Mouse (Mus musculus) gonadal fat pad, adult 2 months (tissue): Measurements from ENCODE around the gene Nfatc3. TPM values are rescaled to one million over a fixed set of nuclear protein-coding genes. Genes with fewer than 3 reads are reported as not detected.

Source experiments
- DNase-seq: peaks from one replicate; pipeline ENCODE4 v3.0.0-alpha.2; 2012; ENCODE audit warnings: low read depth
- polyA plus RNA-seq: library from polyadenylated mRNA; depleted of rRNA; stranded (reverse); fragments of >200 nt; gene quantifications from 2 replicates; pipeline ENCODE4 v1.2.3, GENCODE M21; 2012

Nfatc3 gene
- polyA plus RNA-seq, 1 experiment, result 26.6 TPM

DNA sequence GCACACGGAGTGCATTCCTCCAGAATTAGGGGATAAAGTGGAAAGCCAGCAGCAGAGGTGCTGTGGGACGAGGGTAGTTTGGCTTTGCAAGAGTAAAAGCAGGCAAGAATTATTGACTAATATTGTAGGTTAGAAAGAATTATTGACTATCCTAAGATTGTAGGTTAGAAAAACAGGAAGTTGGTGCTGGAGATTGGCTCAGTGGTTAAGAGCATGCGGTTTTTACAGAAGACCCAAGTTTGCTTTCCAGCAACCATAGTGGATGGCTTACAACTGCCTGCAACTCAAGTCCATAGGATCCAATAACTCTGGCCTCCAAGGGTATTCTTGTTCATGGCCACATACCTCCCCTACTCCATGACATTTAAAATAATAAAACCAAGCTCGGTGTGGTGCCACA lies 87.4 kb downstream of the Nfatc3 start:
- DNase-seq, result no peak

DNA sequence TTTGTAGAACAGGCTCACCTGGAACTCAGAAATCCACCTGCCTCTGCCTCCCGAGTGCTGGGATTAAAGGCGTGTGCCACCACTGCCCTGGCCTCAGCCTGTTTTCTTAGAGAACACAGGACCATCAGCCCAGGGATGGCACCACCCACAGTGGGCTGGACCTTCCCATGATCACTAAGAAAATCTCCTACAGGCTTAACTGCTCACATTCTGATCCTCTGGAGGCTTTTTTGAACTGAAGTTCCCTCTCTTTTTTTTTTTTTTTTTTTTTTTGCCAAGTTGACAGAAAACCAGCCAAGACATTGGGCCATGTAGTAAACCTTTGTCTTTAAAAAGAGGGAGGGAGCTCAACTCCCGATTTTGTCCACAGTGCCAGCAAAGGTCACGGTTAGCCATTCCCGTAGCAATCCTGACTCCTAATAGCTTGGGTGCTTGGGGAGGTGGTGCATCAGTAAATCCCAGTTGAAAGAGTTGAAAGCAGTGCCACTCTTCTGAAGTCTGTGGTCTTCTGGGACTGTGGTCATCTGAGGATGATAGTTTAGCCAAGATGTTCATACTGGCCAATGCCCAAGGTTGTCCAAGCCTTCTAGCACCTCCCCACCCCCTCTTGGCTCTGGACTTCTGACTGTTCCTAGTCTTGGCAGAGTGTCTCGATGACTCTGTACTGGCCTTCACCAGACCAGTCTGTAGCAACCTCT lies 89.4 kb downstream of the Nfatc3 start:
- peak; percentile 68 for DNase-seq

DNA sequence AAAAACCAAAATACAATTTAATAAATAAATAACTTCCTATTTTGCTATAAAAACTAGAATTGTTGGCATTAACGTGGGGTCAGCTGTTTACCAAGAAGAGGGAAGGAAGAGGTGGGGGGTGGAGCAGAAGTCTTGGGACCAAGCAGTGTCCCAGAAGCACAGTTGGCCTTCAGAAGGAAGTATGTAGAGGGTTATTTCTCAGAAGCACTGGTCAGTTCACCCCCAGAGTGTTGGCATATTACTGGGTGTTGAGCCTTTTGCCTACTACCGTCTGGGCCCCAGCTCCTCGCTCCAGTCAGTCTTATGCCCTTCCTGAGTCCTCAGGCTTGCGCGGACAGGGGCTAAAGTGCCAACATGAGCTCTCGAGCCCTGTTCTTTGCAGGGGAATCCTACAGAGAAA lies 90.4 kb downstream of the Nfatc3 start:
- no peak for DNase-seq

DNA sequence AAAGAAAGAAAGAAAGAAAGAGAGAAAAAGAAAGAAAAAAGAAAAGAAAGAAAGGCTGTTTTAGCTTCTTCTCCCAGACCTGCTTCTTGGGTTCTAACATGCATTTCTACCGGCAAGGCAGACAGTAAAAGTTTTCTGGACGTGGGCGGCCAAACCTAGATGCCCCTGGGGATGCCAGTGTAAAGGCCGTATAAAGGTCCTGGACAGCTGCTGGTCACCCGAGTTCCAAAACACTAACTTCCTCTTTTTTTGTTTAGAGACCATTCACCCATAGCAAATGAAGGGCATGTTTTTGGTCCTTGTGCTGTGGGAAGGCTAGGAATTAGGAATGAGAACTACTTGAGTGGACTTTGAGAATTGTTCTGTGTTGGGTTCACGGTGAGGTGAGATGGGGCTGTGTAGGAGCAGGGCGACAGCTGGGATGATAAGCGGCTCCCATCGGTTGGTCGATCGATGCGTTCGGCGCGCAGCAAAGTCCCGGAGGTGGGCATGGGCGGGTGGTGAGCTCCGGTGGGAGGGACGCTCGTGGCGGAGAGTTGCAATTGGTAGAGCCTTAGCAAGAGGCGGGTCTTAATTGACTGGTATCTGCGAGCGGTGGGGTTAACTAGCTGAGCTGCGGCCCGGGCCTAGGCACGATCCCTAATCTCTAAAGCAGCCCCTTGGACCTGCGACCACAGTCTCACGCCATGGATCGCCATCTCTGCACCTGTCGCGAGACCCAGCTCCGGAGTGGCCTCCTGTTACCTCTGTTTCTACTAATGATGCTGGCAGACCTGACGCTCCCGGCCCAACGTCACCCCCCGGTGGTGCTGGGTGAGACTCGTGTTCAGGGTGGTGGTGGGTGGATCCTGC lies 91.4 kb downstream of the Nfatc3 start, which contains the start of gene Pla2g15:
Gene Pla2g15 (plus strand): TSS at position 599 of the 852 bp plus-strand sequence.
- DNase-seq, result peak; percentile 66

DNA sequence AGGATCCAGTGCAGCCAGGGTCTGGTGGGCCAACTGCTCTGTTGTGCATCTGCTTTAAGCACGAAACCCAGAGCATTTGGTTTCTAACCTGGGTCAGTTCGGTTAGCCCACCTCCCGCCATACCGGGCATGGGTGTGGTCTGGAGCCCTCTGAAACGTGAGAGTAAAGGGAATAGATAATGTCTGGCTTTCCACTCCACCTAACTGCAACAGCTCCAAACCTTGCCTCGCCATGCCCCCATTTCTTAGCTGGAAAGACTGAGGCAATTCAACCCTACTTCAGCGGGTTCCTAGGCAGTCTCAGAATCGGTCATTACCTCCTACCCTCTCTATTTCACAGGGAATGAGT lies 92.0 kb downstream of the Nfatc3 start:
- no peak for DNase-seq

DNA sequence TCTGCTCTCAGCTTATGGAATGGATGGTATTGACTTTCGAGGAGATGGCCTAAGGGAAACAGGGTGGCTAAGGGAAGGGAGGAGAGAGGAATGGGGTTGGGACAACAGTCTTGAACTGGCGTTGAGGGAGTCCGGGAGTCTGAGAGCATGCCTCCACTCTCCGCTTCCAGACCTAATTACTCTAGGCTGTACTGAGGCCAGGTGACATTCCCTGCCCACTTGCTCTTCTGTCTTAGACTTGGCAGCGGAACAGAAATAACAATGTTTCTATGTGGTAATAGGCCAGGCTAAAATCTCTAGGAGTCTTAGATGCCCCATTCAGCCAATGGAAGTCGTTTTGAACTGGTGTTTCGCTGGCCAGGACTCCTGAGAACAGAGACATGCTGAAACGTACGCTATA lies 92.4 kb downstream of the Nfatc3 start:
- peak; percentile 83 for DNase-seq

DNA sequence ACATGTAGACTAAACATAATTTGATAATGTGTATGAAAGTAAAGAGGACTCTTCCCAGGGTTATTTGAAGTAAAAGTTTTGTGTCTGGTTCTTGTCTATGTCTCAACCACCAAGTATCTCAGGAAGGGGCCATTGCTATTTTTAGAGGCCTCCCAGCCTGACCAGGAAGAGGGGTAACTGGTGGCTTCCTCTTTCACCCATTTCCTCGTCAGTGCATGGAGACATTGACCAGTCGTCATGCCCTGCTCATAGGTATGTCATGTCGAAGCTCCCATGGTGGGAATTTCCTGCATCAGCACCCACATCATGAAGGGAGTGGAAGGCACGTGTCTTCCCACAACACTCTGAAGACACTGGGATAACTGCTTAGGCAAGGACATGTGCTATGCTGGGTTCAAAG lies 94.2 kb downstream of the Nfatc3 start:
- no peak for DNase-seq

DNA sequence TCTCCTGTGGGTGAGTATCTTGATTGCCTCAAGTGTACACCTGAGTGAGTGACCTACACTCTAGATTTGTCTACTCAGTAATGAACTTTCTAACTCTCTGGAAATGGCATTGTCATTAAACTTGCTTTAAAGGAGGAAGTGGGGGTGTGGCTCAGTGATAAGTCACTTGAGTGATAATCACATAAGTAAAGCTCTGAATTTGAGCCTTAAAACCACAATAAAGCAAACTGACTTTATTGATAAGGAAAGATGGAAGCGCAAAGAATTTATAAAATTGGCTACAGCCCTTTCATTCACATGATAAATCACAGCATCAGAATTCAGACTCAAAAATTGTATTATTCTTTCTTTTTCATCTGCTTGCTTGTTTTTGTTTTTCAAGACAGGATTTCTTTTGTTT lies 98.8 kb downstream of the Nfatc3 start:
- DNase-seq, result no peak

DNA sequence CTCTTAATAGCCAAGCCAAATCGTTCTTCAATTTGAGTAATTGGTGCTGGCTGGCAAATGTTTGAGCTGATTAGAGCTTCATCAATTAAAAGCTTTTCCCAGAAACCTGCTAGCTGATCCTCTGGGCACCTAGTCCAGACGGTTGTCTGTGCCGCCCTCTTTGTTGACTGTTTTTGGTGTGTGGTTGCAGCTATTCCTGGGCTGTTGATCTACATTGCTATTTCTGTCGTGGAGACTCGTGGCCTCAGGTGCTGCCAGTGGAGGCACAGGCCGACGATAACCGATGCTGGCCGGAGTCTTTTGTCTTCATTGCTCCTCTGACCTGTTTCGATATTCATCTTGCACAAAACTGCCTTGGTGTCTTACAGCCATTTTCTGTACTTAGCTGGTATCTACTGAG lies 99.7 kb downstream of the Nfatc3 start:
- DNase-seq, result no peak

DNA sequence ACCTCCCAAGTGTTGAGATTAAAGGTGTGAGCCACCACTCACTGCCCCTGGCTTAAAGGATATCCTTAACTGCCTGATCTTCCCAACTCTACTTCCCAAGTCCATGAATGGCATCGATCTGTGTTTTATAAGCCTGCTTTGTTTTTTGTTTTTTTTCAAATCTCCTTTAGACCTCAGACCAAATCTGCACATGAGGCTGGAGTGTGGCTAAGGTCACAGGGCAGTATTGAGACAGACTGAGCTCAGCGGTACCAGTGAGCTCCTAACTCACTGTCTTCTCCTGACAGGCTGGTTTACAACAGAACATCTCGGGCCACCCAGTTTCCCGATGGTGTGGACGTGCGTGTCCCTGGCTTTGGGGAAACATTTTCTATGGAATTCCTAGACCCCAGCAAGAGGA lies 101.2 kb downstream of the Nfatc3 start:
- DNase-seq, result no peak

DNA sequence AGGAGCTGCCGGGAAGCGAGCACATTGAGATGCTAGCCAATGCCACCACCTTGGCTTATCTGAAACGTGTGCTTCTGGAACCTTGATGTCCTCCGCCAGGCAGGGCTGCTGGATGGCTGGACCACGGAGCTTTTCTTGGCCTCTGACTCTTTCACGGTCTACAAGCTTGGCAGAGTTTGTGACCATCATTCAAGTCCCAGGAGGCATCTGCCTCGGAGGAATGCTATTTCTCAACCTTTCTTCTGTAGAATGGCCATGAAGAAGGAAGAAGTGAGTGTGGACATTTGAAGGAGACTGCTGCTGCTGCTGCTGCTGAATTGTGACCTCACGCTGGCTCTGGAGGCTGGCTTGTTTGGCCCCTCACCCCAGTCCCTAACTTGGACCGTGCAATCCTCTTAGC lies 104.6 kb downstream of the Nfatc3 start:
- DNase-seq, result no peak

DNA sequence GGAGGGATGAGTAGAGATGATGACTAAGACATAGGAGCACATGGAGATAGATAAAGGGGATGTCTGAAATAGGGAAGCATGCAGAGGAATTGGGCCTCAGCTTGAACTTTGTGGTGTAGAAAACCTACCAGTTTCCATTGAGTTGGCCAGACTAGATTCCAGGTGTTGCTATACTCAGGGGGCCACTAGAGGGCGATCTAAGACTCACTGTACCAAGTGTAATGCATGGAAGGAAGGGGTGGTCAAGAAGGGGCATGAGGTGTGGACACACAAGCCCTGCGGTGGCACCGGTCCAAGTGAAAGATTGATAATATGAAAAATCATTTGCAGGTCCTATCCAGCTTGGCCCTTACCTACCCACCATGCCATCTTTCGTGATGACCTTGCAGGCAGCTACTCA lies 106.8 kb downstream of the Nfatc3 start:
- no peak for DNase-seq

DNA sequence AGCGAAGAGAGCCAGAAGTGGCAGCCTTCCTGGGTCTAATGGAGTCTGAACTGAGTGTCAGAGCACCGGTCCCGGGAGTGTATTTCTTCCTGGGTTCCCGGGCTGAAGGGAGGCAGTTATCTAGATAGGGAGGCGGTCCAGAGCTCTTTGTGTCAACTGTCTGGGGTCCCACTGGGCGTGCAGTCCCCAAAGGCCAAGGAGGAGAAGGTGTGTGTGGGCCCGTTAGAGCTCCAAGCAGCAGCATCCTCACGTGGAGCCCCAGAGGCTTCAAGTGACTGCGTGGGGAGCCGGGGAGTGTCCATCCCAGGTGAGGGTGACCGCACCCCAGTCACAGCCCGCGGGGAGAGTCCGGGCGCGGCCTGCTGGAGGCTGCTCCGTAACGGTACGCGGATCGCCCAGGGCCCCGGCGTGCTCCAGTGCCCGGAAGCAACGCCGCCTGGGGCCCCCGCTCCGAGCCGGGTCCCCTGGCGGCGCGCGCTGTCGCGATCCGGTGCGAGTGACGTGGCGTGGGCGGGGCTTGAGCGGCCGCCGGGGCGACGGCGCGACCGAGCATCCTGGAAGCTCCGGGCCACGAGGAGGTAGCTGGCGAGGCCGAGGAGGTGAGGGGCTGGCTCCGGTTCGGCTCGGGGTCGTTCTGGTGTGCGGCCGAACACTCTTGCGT lies 109.8 kb downstream of the Nfatc3 start, which contains the start of gene Slc7a6:
Gene Slc7a6 (plus strand): TSS at position 502 of the 661 bp plus-strand sequence.
- no peak for DNase-seq

DNA sequence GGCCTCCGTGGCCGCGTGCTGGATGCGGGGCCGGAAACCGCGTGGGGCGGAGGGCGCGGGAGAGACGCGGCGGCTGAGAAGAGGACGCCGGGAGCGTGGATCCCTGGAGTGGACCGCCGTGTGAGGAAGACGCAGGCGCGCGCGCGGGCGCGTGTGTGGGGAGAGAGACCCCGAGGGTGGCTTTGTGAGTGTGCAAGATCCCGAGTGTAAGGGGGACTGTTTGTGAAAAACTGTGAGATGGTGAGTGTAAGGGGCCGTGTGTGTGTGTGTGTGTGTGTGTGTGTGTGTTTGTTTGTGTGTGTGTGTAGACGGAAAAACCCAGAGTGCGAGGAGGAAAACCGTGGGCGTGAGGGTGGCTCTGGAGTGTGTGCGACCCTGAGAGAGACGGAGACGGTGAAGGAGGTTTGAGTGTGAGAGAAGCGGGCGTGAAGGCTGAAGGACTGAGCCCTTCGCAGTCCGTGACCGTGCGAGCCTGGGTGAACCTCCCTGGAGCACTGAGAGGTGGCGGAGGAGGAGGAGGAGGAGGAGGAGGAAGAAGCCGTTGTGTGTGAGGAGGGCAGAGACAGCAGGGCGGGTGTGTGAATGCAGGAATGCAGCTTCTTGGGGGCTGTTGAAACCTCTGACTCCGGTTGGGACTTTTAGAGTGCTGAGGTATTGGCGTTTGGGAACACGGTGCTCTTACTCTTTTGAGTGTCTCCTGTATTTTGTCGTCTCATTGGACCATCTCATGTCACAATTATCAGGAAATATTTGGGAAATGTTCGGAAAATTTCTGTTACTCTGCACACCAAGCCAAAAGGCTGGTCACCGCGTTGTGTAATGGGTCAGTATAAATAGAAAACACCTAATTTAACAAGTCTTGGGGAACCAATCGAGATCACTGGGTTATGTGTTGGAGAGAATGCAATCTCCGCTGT lies 110.6 kb downstream of the Nfatc3 start:
- no peak for DNase-seq

DNA sequence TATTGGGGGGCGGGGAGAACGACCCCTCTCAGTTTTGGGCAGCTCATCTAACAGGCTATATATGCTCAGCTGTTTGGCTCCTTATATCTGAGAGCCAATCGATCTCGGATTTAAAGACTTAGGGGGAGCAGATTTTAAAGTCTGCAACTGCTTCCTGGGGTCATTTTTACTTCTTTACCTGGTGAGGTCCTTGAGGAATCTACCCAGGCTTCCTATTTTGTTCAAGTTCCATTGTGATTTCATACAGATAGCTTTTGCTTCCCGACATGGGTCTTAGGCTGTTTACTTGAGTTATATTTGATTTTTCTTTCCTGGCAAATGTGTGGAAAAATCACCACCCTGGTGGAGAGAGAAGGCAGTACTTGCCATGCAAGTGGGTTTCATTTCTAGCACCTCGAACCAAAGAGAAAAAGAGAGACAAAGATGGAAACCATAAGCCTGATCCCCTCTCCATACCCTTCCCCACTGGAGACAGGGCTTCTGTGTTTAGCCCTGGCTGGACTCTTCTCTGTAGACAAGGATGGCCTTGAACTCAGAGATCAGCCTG lies 111.4 kb downstream of the Nfatc3 start:
- no peak for DNase-seq

DNA sequence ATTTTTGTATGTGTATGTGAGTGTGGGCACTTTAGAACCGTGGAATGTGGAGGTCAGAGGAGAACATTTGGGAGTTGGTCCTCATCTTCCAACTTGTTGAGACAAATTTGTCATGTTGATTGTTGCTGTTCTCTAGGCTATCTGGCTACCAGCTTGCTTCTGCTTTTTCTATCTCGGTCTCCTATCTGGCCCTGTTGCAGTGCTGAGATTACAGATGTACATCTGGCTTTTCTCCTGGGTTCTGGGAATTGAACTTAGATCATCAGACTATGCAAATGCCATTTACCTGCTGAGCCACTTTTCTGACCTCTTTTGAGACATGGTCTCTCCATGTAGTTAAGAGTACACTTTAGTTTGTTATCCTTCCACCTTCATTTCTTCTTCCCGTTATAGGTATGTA lies 114.9 kb downstream of the Nfatc3 start:
- DNase-seq, result no peak

DNA sequence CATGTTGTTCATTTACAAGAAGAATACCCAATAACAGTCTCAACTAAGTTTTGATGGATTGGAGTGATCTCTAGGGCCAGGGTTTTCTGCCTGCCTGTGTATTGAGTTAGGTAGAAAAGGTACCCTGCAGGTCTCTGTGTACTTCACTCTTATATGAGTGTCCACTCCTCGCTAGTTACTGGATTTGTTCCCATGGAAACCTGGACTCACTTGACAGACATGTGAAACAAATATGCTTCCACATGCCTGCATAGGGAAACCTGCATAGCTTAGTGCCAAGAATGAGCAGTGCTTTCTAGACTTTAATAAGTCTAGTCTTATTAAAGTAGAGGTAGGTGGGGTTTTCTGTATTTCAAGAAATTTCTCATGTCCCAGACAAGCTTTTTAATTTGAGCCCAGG lies 118.3 kb downstream of the Nfatc3 start:
- DNase-seq, result no peak

DNA sequence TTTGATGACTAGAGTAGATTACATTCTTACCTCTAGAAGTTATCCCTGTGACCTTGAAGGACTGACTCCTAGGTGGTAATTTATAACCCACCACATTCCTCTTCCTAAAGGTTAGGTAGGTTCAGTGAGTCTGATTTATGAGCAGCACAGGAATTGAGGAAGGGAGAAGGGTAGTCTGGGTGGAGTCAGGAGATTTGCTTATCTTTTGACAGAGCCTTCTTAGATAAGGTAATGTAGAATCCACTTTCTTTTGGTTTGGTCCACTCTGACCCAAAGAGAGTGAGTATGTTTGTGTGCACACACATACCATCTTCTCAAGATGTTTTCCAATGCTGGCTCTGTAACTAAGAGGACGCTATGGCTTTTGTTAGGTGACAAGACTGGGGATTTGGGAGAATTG lies 119.0 kb downstream of the Nfatc3 start:
- no peak for DNase-seq

DNA sequence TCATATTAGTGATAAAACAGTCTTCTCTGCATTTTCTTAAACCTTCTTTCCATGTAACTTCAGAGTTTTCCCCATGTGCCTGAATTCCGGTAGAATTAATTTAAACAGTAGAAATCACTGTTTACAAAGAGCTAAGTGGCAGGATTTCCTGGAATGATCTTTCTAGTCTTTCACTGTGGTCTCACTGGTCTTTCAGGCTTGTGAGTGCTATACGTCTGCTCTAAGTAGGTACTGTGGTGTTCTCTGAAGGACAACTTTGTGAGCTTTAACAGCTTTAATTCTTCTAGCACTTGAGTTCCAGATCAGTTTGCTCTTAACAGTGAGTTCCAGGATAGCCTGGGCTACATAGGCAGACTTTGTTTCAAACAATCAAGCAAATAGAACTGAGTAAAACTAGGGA lies 119.8 kb downstream of the Nfatc3 start:
- no peak for DNase-seq
